Mouse (Mus musculus): ENCODE measurements around the gene Naa60.

DNA sequence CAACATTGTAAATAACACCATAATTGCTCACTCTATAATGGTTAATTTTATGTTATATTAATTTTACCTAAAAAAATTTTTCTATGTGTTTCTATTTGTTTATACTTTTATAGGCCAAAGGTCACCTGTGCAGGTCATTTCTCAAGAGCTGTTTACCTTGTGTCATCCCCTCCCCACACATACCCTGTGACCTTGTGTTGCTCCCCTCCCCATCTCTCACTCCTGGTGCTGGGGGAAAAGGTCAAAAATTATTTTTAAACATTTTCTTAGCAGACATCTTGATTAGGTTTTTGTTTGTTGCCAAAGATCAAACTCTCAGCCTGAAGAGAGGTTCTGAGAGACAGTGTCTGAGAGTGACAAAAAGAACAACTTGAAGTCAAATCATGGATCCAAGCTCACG is 28.4 kb upstream of the Naa60 start:
- TF ChIP-seq CTCF (IDR thresholded peaks at IDR 0.05; ENCODE audit: borderline replicate concordance, insufficient read depth, low read length) (no peak), POLR2A (IDR thresholded peaks at IDR 0.05; ENCODE audit: low read depth, low read length) (no peak)
